Mouse (Mus musculus): ENCODE measurements around the gene Gm20388.

GRCm38 (mm10) chr8:122932561-122932959 lies 3021.9 kb downstream of the Gm20388 start:
- TF ChIP-seq GATA1 (IDR thresholded peaks at IDR 0.05; ENCODE audit: low read length): no peak
- TF ChIP-seq TAL1 (IDR thresholded peaks at IDR 0.05; ENCODE audit: low read length): no peak

Measured in erythroblast, embryonic 14.5 days (primary cell).